Mouse (Mus musculus) heart, postnatal 36 days (tissue): Measurements from ENCODE around the gene Prn. TPM values are rescaled to one million over a fixed set of nuclear protein-coding genes. Genes with fewer than 3 reads are reported as not detected.

Experiments used
- DNase-seq, 2 experiments: peaks; one replicate each; pipeline ENCODE4 v3.0.0; 2021 to 2022
- intact Hi-C: fragments of 180-260 bp; cut with DNase I; formaldehyde crosslinking; loops from one replicate; pipeline ENCODE4 v1.15.1; 2025
- total RNA-seq, 2 experiments: library from RNA; stranded (reverse); gene quantifications; 2 replicates each; pipeline ENCODE4 v1.2.3; 2021

The Prn gene
- total RNA-seq, 2 experiments from 2014 or later, result 1.8 TPM; not detected in 1

DNA sequence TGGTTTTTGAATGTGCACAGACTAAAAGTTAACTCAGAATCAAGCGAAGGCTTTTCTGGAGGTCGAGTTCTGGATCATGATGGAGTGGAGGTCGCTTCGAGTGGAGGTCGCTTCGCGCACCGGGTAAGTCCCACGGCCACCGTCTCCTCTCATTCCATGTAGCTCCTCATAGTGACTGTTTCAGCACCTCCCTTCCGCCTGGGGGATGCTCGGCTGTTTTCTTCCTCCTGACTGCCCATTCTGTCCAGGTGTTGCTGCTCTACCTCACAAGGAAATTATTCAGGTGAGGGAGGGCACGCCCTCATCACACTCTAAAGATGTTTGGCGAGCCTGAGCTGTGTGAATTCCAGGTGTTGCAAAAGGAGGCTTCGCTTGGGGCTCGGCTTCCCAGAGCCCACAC lies 36.6 kb downstream of the Prn start:
- DNase-seq, result peak; percentile 0
- intact Hi-C loops, result loop anchor here (5.0 kb wide), 1 partner anchor 384 kb away; the partner anchor contains the start of gene Adra1d

DNA sequence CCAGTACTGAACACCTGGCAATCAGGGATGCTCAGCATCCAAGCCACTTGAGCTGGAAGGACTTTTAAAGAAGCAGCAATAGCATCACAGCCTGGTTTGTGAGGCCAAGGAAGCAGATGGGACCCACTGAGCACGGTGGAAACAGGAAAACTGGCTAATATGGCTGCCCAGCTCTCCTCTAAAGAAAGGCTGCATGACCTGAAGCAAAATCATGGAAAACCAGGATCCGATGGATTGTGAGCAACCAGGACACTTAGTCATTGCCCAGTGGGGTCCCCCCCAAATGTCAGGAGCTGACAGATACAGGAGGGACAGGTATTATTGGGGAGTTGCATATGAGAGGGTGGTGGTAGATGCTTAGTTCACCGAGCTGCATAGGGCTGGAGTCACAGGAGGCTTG lies 38.4 kb downstream of the Prn start:
- intact Hi-C loops, result loop anchor here (5.0 kb wide), 1 partner anchor 386 kb away; the partner anchor contains the start of gene Adra1d

DNA sequence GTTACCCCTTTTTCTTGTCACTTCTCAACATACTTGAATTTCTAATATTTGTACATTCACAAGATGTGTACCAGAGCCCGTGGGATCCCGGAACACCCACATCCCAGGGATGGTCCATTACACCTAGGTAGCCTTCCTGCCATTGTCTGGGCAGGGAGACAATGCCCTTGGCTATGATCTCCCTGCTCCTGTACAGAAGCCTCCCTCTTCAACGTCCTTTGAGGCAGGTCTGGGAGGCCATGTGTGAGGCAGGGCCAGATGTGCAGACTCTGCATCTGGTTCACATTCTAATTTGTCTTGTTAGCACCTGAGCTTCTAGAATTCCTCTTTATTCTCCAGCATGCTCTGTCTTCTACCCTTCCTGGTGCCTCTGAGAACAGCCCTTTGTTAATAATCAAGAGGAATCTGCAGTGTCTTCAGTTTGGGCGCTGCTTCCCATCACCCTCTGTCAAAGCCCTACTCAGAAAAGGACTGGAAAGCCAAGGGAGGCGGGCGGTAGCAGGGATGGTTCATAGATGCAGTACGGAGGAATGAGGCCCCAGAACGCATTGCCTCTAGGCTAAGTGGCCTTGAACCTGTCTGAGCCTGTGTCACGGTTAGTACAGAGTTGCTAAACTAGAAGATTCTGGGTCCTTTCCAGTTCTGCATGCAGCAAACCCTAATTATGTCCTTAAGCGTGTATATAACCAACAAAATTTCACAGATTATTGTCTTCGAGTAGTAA lies 39.3 kb downstream of the Prn start:
- intact Hi-C loops, result loop anchor here (1.0 to 5.0 kb wide), 3 partner anchors 121 to 387 kb away; partner anchors contain the start of gene Adra1d
- peak; percentile 0 for DNase-seq

More for the DNA sequence above, 38.4 kb downstream of the Prn start:
- no peak for DNase-seq

DNA sequence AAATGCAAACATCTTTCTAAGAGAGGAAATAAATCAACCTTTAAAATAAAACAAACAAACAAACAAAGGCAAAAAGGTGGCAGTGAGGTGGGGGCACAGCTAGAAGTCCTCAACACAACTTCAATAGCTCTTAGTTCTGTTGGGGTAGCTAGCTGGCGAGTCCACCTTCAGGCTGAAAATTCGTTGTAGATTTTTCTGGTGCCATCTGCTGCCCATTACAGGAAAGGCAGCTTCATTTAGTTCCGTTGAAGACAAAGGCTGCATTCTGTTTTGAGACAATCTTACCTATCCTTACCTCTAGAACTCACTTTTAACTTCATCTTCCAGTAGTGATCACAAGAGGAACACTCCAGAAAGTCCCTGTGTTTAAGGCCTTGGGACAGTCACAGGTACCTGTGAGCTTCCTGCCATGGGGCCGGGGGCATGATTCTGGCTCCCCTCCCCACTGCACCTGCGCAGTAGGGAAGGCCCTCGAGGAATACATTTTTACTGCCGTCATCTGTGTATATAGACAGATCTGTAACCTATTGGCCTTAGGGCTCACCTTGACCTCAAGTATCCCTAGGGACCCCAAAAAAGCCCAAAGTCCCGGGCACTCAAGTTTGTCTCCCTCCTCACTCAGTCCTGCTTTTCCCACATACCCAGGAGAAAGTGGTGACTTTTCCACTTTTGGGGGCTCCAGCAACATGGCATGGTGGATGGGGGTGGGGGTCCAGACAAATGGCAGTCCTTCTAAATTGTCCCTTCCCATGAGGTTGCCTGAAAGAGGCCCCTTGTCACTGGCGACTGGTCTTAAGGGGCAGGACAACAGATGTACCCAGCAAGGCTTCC lies 40.2 kb downstream of the Prn start:
- peak; percentile 48 to 69 for DNase-seq
- intact Hi-C loops, result loop anchor here (1.0 to 5.0 kb wide), 3 partner anchors 122 to 388 kb away; partner anchors contain the start of gene Adra1d

DNA sequence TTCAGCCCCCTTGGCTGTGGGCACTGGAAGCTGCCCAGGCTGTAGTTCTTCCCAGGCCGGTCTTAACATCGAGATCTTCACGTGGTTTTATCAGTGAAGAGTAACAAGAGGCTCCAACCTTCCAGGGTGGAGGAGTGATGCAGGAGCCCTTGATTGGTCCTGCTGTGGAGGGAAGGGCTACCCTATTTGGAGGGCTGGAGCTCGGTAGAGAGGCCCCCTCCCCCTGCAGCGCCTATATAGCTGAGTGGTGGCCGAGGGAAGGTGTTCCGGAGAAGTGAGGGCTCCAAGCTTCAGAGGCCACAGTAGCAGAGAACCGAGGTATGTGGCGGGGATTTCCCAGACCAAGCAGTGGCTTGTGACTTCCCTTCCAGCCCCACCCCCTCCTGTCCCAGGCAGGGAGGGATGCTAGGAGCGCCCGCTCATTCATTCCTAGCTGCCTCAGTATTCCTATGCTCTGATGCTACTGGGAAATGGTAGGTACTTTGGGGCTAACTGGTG lies 40.9 kb downstream of the Prn start, which contains the start of gene Prnd:
Prnd (plus strand) TSS at position 264 of the 498 bp plus-strand sequence.
- DNase-seq, result peak in 1 of 2 experiments; percentile 7
- intact Hi-C loops, result no loop called here

DNA sequence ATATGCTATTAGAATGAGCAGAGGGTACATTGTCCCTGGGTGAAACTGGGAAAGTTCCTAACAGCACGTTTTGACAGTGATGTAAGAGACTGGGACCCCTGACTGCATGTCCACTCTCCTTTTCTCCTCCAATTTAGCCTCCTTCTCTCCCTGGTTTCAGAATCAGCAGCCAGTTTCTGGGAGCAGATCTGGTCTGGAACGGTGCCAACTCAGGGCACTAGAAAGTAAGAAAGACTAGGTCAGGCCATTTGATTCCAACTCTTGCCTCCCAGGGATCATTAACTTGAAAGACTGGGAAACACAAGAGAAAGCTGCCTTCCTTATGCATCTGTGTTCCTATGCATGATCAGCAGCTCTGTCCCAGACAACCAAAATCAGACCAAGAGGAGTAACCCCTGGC lies 42.7 kb downstream of the Prn start:
- peak in 1 of 2 experiments; percentile 5 for DNase-seq
- intact Hi-C loops, result no loop called here

DNA sequence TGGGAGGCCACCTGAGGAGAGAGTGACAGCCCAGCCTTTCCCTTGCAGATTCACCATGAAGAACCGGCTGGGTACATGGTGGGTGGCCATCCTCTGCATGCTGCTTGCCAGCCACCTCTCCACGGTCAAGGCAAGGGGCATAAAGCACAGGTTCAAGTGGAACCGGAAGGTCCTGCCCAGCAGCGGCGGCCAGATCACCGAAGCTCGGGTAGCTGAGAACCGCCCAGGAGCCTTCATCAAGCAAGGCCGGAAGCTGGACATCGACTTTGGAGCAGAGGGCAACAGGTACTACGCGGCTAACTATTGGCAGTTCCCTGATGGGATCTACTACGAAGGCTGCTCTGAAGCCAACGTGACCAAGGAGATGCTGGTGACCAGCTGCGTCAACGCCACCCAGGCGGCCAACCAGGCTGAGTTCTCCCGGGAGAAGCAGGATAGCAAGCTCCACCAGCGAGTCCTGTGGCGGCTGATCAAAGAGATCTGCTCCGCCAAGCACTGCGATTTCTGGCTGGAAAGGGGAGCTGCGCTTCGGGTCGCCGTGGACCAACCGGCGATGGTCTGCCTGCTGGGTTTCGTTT lies 43.3 kb downstream of the Prn start:
- intact Hi-C loops, result no loop called here
- peak in 1 of 2 experiments; percentile 14 for DNase-seq

DNA sequence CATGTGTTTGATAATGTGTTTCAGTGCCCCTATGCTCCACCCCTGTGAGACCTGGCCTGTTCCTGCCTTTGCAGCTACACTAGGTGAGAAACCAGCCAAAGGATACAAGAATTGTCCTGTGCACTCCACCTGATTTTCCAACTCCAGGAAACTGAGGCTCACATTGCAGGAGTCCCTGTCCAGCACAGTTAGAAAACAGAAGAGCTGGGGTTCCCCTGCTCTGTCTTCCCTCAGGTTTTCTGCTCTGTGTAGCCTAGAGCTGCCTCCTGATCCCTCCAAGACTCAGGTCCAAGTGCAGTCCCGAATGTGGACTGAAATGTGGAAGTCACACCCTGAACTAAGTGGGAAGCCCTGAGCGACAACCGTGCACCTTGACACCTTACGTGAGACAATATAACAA lies 44.0 kb downstream of the Prn start:
- intact Hi-C loops, result no loop called here
- DNase-seq, result no peak

DNA sequence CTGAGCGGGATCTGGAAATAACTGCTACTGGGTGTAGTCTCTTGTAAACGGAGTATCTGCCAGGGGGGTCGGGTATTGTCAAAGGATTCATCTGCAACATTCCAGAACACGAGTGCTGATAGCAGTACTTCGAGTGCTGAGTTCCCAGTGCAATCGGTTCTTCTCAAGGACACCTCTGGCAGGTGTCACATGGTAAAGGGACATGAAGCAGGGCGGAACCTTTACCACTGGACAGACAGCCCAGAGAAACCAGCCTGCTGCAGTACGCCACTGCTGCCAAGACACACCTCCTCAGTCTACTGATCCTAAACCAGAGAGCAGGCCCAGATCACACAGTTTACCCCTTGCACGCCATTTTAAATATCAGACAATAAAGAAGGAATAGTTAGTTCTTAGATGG lies 45.1 kb downstream of the Prn start:
- intact Hi-C loops, result no loop called here
- peak; percentile 21 to 28 for DNase-seq

DNA sequence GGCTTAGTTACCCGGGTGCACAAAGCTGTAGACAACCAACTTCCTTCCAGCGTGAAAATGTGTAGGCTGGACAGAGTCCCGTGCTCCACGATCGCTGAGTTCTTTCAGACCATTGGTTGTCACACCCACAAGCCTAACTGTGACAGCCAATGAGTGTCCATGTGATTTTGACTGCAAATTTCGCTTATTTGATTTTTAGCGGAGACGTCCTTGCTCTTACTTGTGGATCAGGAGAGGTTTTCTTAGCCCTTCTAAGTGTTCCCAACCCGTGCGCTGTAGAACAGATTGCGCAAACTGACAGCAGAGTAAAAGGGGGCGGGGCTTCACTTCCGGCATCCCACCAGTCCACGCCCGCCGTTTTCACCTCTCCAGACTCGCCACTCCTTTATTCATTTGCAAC lies 45.5 kb downstream of the Prn start:
- intact Hi-C loops, result no loop called here
- peak; percentile 16 to 39 for DNase-seq

DNA sequence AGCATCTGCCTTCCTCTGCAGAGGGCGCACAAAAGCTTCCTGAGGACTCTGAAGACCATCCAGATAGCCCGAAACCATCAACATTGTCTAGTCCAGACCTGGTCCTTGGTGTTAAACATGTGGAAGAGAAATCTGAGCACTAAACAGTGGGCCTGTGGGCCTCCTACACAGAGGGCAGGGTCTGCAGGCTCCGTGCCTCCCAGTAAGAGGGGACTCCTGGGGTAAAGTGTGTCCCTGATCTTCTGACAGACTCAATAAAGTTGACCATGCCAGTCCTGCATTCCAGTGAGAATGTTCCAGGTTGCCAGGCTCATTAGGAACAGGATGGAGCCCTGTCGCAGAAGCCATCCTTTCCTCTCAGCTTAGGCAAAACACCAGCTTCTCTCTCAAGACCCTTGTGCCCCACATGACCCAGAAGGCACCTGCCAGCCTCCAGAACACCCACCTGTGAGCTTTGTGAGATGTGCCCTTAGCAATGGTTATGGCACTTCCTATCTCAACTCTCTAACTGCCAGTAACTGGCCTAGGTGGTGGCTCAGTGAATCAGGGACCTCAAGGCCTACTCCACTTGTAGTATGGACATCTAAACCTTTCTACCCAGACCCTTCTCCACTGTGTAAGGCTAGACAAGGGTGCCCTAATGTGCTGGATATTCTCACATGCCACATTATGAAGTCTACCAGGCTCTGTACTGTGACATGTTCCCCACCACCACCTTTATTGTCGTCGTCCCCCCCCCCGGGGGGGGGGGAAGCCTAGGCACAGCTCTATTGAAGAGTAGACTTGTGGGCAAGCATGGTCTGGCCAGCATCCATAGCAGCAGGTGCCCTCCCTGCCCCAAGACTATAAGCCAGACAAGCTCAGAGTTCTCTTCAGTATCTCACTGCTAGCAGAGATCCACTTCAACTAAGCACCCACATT lies 46.8 kb downstream of the Prn start:
- DNase-seq, result peak in 1 of 2 experiments; percentile 1
- intact Hi-C loops, result no loop called here

DNA sequence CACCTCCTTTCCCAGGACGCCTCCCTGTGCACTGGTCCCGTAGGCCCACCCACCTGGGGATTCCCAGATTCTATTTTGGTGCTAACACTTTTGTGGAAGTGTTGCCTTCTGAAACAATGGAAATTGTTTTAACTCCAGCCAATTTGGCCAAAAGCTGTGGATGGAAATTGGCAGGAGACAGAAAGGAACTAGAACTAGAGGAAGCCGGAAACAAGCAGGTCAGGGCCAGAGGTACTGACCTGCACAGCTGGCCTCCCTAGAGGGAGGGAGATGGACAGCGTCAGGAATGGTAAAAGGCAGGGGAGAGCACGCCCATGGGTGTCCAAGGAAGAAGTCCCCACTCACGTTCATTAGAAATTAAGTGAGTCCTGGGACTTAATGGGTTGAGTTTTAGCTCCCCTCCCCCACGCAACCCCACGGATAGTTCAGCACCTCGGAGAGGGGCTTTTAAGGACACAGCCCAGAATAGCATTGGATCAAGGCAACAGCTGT lies 48.0 kb downstream of the Prn start:
- intact Hi-C loops, result loop anchor here (2.0 kb wide), 1 partner anchor 23 kb away; no protein-coding TSS in a partner anchor
- peak in 1 of 2 experiments; percentile 34 for DNase-seq

DNA sequence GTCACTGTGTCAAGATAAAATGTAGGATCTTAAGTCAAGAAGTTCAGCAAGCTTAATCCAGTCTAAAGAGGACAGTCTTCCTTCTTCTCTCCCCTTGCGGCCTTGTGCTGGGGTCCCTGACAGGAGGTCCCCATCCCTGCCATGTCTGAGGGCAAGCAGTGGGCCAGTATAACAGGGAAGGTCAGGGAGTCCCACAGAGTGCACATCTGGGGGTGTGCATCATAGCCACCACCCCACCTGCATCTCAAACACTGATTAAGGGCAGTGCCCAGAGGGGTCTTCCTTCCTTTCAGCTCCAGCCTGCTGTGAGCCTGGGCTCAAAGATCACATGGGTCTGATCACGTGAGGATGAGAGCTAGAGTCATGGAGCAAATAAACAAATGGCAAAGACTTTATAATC lies 51.9 kb downstream of the Prn start:
- intact Hi-C loops, result loop anchor here (1.0 kb wide), 1 partner anchor 10 kb away; no protein-coding TSS in a partner anchor
- DNase-seq, result peak in 1 of 2 experiments; percentile 0

DNA sequence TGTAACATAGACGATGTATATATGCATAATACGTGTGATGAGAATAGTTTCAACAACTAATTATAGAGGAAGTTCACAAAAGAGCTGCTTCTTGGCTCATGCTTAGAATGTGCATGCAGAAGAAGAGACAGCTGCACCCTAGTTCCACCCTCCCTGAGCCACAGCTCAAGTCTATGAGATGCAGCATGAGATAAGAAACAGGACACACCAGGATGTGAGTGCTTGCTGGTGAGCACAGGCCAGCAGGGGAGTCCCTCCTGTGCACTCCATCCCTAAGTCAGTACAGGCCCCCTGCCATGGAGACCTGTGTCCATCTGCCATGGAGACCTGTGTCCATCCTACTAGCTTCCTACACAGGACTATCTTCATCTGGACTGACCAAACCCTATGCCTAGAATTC lies 60.8 kb downstream of the Prn start:
- intact Hi-C loops, result no loop called here

DNA sequence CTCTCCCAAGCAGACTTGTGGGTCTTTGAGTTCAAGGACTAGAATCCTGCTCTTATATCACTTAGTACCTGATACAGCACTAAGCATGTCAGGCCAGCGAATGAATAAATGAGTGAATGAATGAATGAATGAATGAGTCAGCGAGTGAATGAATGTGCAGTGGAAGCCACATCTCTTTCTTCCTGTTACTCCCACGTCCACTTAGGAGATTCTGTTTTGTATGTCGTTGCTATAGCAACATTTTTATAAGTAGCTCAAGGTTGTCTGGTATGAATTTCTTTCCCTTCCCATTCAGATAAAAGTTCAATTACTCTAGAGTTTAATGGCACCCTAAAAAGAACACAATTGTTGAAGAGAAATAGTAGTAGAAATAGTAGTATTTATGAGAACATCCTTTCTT lies 61.3 kb downstream of the Prn start:
- no peak for DNase-seq
- intact Hi-C loops, result loop anchor here (1.0 kb wide), 1 partner anchor 9 kb away; no protein-coding TSS in a partner anchor

More for the DNA sequence above, 60.8 kb downstream of the Prn start:
- peak in 1 of 2 experiments; percentile 0 for DNase-seq

DNA sequence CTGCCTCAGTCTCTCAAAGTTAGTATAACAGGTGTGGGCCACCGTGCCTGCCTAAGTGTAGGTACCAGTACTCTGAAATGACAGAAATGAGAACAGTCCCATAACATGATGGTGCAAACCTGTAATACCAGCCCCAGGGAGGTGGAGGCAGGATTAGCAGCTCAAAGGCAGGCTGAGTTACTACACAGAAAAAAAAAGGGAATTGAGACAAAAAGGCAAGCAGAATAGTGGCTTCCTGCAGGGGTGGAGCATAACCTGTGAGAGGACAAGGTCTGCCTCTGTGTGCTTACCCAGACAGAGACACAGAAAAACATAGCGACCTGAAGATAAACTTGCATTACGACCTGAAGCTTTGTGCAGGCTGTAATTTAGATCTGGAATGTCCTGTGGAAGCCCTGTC lies 66.9 kb downstream of the Prn start:
- DNase-seq, result no peak
- intact Hi-C loops, result no loop called here

DNA sequence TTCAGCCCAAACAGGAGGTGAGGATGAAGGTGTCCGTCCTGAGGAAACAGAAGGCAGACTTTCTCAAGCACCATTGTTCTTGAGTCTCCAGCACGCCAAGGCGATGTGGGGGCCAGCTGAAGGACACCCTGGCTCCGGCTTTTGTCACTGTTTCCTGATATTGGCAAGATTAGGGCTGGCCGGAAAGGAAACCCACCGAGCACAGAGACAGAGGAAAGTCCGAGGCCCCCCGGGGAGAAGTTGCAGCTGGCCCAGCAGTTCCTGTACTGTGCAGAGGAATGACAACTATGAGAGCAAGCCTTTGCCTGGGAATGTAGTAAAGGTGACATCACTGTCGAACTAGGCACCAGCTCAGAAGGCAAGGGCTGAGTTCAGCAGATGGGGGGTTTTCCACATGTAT lies 71.1 kb downstream of the Prn start:
- intact Hi-C loops, result loop anchor here (2.0 to 5.0 kb wide), 2 partner anchors 22 to 81 kb away; no protein-coding TSS in a partner anchor
- peak in 1 of 2 experiments; percentile 29 for DNase-seq

DNA sequence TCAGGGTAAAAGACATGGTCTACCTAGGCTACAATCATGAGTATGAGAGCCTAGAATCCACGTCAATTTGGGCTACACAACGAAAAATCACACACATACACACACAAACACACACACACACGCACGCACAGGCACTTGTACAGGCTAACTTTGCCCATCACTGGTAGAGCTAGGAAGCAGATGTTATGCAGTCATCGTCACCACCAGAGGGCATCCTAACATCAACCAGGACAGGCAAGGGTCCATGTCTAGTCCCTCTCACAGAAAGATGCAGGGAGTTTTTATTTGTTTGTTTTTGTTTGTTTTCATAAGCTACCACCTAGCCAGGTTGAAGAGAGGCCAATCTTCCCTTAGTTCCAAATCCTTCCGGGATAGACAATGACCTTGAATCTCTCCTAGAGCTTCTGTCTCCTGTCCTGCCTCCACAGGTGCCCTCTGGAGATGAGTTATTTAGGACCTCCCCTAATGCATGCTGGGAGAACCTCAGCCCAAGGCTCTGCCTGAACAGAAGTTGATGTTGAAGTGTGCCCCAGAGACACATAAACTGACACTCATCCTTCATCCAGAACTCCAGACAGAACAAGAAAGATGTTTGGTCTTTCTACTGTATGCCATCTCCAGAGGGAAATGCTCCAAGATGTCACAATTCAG lies 72.9 kb downstream of the Prn start:
- DNase-seq, result peak; percentile 60 to 64
- intact Hi-C loops, result loop anchor here (1.0 to 5.0 kb wide), 3 partner anchors 80 to 260 kb away; no protein-coding TSS in a partner anchor

DNA sequence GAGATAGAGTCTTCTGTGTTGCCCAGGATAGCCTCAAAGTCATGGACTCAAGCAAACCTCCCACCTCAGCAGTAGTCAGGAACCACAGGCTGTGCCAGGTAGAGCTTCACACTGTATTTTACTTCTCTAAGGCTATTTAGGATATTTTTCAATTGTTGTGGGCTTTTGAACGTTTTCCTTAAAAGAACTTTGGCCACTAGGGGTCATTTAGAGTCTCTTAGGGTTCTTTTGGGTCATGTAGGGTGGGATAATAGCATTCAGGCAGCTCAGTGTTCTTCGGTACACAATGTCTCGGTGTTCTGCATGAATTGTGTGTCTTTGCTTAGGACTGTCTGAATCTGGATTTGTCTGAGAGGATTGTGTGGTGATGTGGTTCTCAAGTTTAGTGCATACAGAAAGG lies 78.2 kb downstream of the Prn start:
- DNase-seq, result no peak
- intact Hi-C loops, result no loop called here
